Mouse (Mus musculus): ENCODE measurements around the gene Lmo7. TPM values are rescaled to one million over a fixed set of nuclear protein-coding genes. Genes with fewer than 3 reads are reported as not detected.

The Lmo7 gene
- polyA plus RNA-seq, 1 experiment from 2014 or later, result not detected

DNA sequence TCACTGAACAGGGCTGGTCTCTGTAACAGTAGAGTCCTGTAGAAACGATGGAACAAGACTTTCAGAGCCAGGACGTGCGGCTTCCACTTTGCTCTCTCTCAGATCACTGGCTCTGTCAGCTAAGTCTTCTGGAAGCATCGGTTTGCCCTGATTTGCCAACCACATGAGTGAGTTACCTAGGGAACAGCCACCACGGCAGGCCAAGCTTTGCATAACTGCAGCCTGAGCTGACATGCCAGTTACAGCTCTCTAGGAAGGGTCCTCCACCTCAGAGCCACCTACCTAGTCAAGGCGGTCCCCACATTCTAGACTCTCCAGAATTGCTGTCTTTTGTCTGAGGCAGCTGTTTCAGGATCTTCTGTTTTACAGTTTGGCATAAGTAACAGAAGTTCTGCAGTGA, 107.4 kb downstream of the Lmo7 start:
- Histone ChIP-seq H3K4me3 (ENCODE audit: inconsistent target) (no peak overlapping the region), H3K79me2 (ENCODE audit: inconsistent target) (no peaks in the 10 kb centered on the region), H3K27ac (no peak overlapping the region), H3K36me3 (ENCODE audit: inconsistent target) (no peaks in the 10 kb centered on the region)
- 70% methylated on average over 6 of the region's 6 CpGs for WGBS (ENCODE audit: missing documents)

DNA sequence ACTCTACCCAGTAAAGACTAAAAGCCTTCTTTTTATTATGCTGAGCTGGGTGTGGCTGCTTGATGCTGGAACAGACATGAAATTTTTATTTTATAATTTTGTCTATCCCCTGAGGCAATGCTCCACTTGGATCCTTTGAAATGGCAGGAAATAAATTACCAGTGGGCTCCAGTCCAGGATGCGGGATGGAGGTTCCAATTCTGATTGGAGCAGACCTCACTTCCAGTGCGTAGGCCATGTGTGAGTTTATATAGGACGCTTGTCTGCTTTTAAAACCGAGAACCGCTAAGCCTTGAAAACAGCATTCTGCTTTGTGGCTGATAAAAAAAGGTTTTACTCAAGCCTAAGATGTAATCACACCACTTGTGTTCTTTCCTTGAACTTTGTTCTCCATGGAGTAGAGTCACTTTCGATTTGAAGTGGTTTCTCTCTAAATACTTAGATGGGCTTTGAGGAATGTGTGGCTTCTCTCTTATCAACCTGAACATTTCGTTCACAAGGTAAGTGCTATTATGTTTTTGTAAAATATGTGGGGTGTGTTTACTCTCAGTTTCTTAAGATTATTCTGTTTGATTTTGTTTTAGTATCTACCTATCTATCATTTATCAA, 108.6 kb downstream of the Lmo7 start:
- WGBS (ENCODE audit: missing documents), result 98% methylated on average over 7 of the region's 7 CpGs
- H3K36me3 ChIP-seq (ENCODE audit: inconsistent target), result no peaks in the 10 kb centered on the region
- H3K4me3 ChIP-seq (ENCODE audit: inconsistent target), result no peak overlapping the region
- no peaks in the 10 kb centered on the region for H3K79me2 ChIP-seq (ENCODE audit: inconsistent target)
- H3K27ac ChIP-seq, result no peak overlapping the region

DNA sequence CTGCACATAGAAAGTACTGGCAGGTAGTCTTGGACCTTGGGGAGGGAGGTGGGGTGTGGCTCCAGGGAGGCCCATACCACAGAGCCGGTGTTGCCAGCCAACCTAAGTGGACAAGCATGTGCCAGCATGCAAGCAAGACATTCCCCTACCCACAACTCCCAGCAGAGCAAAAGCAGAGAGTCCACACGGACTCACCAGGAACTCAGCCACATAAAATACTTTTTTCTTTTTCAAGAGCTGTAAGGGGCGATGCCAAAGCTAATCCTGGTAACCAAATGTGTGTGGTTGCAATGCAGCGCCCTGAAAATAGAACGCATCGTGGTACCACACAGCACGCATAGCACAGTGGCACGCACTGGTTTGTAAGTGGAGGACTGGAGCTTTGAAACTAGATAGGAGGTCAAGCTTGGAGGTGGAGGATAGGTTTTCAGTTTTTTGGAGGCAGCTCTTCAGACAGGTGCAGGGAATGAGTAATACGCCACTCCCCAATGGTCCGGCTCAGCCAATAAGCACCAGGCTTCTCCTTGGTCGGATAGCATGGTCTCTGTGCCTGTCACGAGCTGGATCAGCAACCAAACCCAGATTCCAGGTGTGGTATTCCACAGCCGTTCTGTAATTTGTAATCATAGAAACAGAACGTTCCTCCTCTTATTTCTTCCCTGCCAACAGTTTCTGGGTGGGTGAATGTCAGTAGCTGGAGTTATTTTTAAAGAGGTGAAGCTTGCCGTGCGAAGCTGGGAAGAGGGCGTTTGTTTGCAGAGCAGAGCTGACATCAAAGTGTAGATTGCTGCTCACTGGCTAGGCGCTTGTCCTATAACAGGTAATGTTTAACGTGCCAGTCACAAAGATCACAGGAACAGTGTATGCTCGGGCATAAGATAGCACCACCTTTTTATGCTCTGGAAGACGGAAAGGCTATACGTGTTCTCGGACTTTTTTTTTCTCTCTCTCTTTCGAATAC, 110.3 kb downstream of the Lmo7 start:
- no peak overlapping the region for H3K27ac ChIP-seq
- 92% methylated on average over 24 of the region's 24 CpGs for WGBS (ENCODE audit: missing documents)
- no peaks in the 10 kb centered on the region for H3K79me2 ChIP-seq (ENCODE audit: inconsistent target)
- H3K36me3 ChIP-seq (ENCODE audit: inconsistent target), result no peaks in the 10 kb centered on the region
- no peak overlapping the region for H3K4me3 ChIP-seq (ENCODE audit: inconsistent target)

DNA sequence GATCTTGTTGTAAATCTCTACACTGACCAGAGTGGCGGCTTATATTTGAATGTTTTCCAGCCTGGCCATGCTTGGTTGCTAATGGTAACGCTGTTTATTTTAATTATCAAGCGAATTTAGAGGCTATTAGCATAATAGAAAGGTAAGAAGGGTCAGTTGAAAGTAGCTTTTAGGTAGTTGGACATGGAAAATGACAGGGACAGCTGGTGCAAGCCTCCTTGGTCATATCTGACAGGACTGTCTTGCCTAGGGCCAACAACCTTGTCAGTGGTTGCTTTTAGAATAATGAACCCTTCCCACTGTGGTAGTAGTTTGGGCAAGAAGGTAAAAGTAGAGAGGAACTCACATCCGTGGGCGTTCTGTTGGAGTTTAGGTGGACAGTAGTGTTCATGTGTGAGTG, 111.5 kb downstream of the Lmo7 start:
- H3K4me3 ChIP-seq (ENCODE audit: inconsistent target), result no peak overlapping the region
- H3K27ac ChIP-seq, result no peak overlapping the region
- H3K79me2 ChIP-seq (ENCODE audit: inconsistent target), result no peaks in the 10 kb centered on the region
- H3K36me3 ChIP-seq (ENCODE audit: inconsistent target), result no peaks in the 10 kb centered on the region
- 76% methylated on average over 5 of the region's 5 CpGs for WGBS (ENCODE audit: missing documents)

DNA sequence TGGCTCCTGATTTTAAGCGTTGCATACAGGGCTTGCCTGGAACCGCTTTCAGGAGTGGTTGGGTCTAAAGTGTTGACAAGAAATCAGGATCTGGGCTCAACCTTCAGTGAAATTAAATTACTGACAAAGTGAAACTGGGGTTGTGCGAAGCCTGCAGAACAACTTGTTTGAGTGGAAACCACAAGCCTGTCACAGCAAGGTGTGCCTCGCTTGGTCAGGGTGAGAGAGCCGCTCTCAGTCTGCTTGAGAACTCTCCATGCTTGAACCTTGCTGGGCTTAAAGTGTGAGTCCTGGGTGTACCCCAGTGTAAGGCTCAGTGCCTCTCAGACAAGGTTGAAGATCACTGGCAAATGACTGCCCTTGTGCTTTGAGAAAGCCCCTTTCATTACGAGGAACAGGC, 112.8 kb downstream of the Lmo7 start:
- peak overlapping the region; percentile 10; the same call in 1 of the 2 replicates for H3K4me3 ChIP-seq (ENCODE audit: inconsistent target)
- no peaks in the 10 kb centered on the region for H3K79me2 ChIP-seq (ENCODE audit: inconsistent target)
- no peak overlapping the region for H3K27ac ChIP-seq
- WGBS (ENCODE audit: missing documents), result 10% methylated on average over 6 of the region's 6 CpGs
- H3K36me3 ChIP-seq (ENCODE audit: inconsistent target), result no peaks in the 10 kb centered on the region

DNA sequence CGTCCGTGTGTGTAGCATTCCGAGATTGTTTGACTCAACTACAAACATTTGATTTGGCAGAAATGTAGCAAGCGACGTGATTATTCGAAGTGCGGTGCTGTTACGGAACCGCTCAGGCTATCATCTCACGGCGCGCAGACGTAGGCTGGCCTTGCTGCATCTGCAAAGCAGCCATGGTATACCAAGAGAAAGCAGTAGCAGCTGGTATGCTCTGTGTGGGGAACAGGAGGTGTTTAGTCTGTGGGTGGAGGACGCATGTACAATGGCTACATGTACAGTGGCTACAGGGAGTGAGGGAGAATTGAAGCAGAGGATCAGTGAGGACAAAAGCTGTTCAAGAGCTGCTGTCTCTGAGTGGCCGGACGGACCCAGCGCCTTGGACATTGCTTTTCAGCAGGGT, 113.7 kb downstream of the Lmo7 start:
- no peaks in the 10 kb centered on the region for H3K36me3 ChIP-seq (ENCODE audit: inconsistent target)
- 95% methylated on average over 17 of the region's 17 CpGs for WGBS (ENCODE audit: missing documents)

DNA sequence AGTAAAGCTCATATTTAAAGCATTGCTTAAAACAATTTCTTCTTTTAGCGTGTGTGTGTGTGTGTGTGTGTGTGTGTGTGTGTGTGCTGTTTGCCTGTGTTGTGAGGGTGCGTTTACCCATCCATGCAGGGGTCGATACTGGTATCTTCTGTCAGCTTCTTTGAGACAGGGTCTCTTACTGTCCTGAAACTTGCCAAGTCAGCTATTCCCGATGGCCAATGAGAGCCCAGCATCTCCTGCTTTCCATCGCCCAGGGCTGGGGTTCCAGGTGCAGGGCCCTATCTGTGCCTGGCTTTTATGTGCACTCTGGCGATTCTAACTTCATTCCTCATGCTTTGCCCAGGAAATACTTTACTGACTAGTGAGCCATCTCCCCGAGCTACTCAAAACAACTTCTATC, 114.7 kb downstream of the Lmo7 start:
- Histone ChIP-seq H3K79me2 (ENCODE audit: inconsistent target) (no peaks in the 10 kb centered on the region), H3K27ac (no peak overlapping the region), H3K4me3 (ENCODE audit: inconsistent target) (no peak overlapping the region), H3K36me3 (ENCODE audit: inconsistent target) (no peaks in the 10 kb centered on the region)
- 90% methylated on average over 7 of the region's 7 CpGs for WGBS (ENCODE audit: missing documents)

More for the DNA sequence above, 113.7 kb downstream of the Lmo7 start:
- H3K27ac ChIP-seq, result no peak overlapping the region
- H3K4me3 ChIP-seq (ENCODE audit: inconsistent target), result no peak overlapping the region
- no peaks in the 10 kb centered on the region for H3K79me2 ChIP-seq (ENCODE audit: inconsistent target)

DNA sequence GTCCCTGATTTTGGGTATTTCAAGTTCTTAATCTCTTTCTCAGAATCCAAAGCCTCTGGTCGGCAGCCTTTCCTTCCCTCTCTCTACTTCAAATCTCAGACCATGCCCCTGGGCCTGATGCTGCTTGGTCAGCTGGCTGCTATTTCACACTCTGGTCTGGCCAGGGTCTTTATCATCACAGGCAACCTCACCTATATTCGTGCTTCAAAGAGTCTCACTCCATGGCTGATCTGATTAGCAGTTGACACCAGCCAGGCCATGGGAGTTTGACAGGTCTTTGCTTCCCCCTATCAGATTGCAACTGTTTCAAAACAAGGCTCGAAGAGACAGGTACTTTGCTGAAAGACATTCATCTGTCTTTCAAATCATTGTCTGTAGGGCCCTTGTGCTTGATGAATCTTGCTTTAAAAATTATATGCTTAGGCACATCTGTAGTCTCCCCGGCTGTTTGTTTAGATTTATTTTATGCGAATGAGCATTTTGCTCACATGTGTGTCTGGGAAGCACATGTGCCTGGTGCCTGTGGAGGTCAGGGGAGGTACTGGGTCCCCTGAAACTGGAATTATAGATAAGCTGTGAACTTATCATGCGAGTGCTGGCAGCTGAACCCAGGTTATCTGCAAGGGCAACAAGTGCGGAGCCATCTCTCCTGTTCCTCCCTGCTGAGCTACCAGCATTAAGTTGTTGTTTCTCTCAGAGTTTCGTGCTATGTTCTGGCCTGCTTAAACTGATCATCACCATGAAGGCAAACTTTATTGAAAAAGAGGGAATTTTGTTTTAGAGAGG, 116.5 kb downstream of the Lmo7 start:
- 80% methylated on average over 8 of the region's 8 CpGs for WGBS (ENCODE audit: missing documents)
- no peaks in the 10 kb centered on the region for H3K36me3 ChIP-seq (ENCODE audit: inconsistent target)

DNA sequence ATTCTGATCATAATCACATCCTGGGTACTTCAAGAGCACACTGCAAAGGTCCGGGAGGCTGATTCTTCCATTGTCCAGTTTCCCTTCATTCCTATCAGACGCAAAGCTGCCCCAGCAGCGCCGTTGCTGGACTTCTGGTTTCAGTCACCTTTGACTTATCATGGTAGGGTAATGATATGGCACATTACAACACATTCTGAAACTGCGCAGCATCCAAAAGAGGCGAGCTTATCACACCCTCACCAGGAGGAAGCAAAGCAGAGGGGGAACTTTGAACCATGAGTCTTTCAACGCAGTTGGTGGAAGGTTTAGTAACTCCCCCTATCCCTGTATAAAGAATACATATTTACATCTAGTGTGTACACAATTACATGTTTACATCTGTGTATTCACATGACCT, 117.8 kb downstream of the Lmo7 start:
- Histone ChIP-seq H3K27ac (no peak overlapping the region), H3K36me3 (ENCODE audit: inconsistent target) (no peaks in the 10 kb centered on the region)

More for the DNA sequence above, 116.5 kb downstream of the Lmo7 start:
- Histone ChIP-seq H3K4me3 (ENCODE audit: inconsistent target) (no peak overlapping the region), H3K27ac (no peak overlapping the region), H3K79me2 (ENCODE audit: inconsistent target) (no peaks in the 10 kb centered on the region)

DNA sequence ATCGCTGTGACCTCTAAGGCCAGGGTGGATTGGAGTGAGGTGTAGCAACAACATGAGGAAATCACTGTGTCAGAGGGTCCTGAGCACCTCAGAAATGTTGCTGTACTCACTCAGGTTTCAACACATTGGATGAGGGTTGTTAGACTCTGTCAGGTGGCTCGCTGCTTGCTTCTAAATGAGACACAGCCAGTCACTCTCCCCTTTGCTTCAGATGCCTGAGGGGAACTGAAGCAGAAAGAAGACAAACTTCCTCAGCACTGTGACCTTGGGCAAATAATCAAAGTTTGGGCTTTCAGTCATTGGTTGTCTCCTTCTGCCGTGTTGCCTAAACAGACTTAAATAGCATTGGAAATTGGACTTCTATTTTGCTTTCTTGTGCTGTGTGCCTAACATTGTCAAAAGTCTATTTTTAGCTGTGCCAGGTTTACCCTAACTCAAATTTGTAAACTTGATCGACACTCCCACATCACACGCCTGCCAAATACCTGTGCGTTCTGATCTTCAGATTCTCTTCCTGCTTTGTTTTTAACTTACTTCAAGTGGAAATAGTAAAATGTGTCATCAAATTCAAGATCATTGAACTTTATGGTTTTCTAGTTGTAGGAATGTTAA, 122.9 kb downstream of the Lmo7 start:
- no peak overlapping the region for H3K27ac ChIP-seq
- WGBS (ENCODE audit: missing documents), result 89% methylated on average over 6 of the region's 6 CpGs
- no peak overlapping the region for H3K4me3 ChIP-seq (ENCODE audit: inconsistent target)
- no peaks in the 10 kb centered on the region for H3K36me3 ChIP-seq (ENCODE audit: inconsistent target)
- no peaks in the 10 kb centered on the region for H3K79me2 ChIP-seq (ENCODE audit: inconsistent target)

More for the DNA sequence above, 117.8 kb downstream of the Lmo7 start:
- 89% methylated on average over 5 of the region's 7 CpGs for WGBS (ENCODE audit: missing documents)
- no peaks in the 10 kb centered on the region for H3K79me2 ChIP-seq (ENCODE audit: inconsistent target)
- no peak overlapping the region for H3K4me3 ChIP-seq (ENCODE audit: inconsistent target)

DNA sequence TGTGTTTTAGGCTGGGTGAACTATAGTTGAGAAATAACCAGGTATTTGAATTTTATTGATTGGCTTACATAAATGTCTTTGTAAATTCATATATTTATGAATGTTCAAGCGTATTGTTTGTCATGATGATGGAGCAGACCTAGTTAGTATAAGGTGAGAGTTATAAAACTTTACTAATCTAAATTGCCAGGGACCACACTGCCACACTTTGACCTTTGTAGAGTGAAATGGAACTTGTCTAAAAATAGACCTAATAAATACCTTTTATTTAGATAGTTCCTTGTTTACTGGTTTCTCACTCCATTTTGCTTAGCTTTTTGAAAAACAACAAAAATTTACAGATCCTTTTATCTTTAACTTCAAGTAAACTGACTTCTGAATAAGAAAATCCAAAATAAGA, 123.5 kb downstream of the Lmo7 start:
- H3K79me2 ChIP-seq (ENCODE audit: inconsistent target), result no peaks in the 10 kb centered on the region
- no peaks in the 10 kb centered on the region for H3K36me3 ChIP-seq (ENCODE audit: inconsistent target)
- 90% methylated on average over 1 of the region's 1 CpGs for WGBS (ENCODE audit: missing documents)
- no peak overlapping the region for H3K4me3 ChIP-seq (ENCODE audit: inconsistent target)
- no peak overlapping the region for H3K27ac ChIP-seq

DNA sequence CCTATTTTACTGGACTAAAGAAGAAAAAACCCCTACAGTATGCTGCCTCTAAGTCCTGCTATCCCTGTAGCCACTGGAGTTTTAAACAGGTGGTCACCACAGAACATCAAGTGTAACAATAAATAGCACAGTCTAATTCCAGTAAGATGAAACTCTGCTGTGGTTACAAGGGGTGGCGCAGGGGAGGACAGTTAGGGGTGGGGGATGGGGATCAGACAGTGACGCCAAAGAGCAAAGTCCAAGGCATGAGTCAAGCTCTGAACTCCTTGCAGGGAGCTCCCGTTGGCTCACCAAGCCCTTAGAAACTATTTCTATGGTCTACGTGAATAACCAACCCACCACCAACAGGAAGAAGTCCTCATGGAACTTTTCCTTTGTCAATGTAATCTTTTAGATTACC, 124.0 kb downstream of the Lmo7 start:
- H3K36me3 ChIP-seq (ENCODE audit: inconsistent target), result no peaks in the 10 kb centered on the region
- no peak overlapping the region for H3K27ac ChIP-seq
- 76% methylated on average over 4 of the region's 4 CpGs for WGBS (ENCODE audit: missing documents)
- H3K79me2 ChIP-seq (ENCODE audit: inconsistent target), result no peaks in the 10 kb centered on the region
- no peak overlapping the region for H3K4me3 ChIP-seq (ENCODE audit: inconsistent target)

DNA sequence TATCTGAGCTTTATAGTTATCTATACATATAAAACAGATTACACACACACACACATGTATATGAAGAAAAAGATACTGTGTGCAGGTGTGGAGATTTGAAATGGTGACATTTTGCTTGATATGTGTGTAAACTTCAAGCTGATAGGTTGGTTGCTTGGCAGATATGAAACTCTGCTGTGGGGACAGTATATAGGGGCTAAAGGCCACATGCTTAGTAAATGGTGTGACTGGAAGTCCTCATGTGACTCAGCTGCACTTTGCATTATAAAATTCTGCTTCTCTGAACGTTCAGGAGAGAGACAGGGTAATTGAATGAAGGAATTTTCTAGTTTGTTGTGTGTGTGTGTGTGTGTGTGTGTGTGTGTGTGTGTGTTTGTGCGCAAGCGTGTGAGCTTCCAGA, 124.5 kb downstream of the Lmo7 start:
- Histone ChIP-seq H3K79me2 (ENCODE audit: inconsistent target) (no peaks in the 10 kb centered on the region), H3K36me3 (ENCODE audit: inconsistent target) (no peaks in the 10 kb centered on the region), H3K27ac (no peak overlapping the region), H3K4me3 (ENCODE audit: inconsistent target) (no peak overlapping the region)
- 82% methylated on average over 3 of the region's 3 CpGs for WGBS (ENCODE audit: missing documents)

DNA sequence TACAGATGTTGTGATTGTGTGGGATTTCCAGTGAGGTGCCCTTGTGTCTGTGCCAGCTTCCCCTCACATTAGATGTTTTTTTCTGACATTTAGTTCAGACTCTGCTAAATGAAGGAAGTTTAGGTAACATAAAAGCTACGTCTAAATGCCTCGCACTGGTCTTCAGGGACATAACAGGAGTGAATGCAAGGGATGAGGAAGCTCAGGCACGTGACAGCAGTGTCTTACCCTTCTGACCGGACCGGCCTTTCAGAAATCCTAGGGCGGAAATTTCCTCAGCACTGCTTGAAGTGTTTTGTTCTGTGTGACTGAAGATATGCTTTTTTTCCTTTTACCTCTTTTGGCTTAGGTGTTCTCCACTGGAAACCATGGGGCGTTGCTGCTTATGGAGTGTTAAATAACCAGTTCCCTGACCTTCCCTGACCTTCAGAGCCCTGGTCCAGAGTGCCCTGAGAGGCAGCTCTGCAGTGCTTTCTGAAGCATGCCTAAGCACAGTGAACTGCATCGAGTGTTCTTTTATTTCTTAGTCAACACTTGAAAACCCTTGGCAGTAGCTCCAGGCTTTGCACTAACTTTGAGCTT, 129.6 kb downstream of the Lmo7 start:
- no peak overlapping the region for H3K27ac ChIP-seq
- no peaks in the 10 kb centered on the region for H3K79me2 ChIP-seq (ENCODE audit: inconsistent target)
- 85% methylated on average over 8 of the region's 8 CpGs for WGBS (ENCODE audit: missing documents)
- no peak overlapping the region for H3K4me3 ChIP-seq (ENCODE audit: inconsistent target)
- no peaks in the 10 kb centered on the region for H3K36me3 ChIP-seq (ENCODE audit: inconsistent target)
